Mouse (Mus musculus) heart, embryonic 16.5 days (tissue): ENCODE data around the gene Best3. TPM values are rescaled to one million over a fixed set of nuclear protein-coding genes. Genes with fewer than 3 reads are reported as not detected.

Experiments
- ATAC-seq: fragments of 200-750 bp; cut with Nextera tagmentation; replicated peaks from 2 replicates; pipeline ENCODE4 v1.8.0; 2017; ENCODE audit warnings: moderate number of reproducible peaks; ENCODE audit not compliant: insufficient read depth, low FRiP score; ENCODE audit errors: extremely low read depth
- H3K27ac ChIP-seq: fragments of 300-500 bp; sonication (generic); 2 replicates; pipeline ENCODE4 v1.5.1; 2014; ENCODE audit warnings: mild to moderate bottlenecking, low read length, control low read depth, moderate library complexity
- H3K27me3 ChIP-seq: fragments of 300-500 bp; sonication (generic); 2 replicates; pipeline ENCODE4 v1.6.1; 2014; ENCODE audit warnings: low read length, mixed read lengths; ENCODE audit not compliant: control insufficient read depth, insufficient read depth
- H3K36me3 ChIP-seq: fragments of 300-500 bp; sonication (generic); 2 replicates; pipeline ENCODE4 v1.6.1; 2014; ENCODE audit not compliant: control insufficient read depth, insufficient read depth
- H3K4me1 ChIP-seq: fragments of 300-500 bp; sonication (generic); 2 replicates; pipeline ENCODE4 v1.6.1; 2014; ENCODE audit warnings: low read length, mixed read lengths; ENCODE audit not compliant: control insufficient read depth, insufficient read depth
- H3K4me2 ChIP-seq: fragments of 300-500 bp; sonication (generic); 2 replicates; pipeline ENCODE4 v1.6.1; 2014; ENCODE audit warnings: low read depth, mild to moderate bottlenecking, control low read depth, low read length
- H3K4me3 ChIP-seq: fragments of 300-500 bp; sonication (generic); 2 replicates; pipeline ENCODE4 v1.5.1; 2014; ENCODE audit warnings: mild to moderate bottlenecking, control low read depth, low read length
- H3K9ac ChIP-seq: fragments of 300-500 bp; sonication (generic); 2 replicates; pipeline ENCODE4 v1.6.1; 2014; ENCODE audit warnings: low read length, control low read depth
- H3K9me3 ChIP-seq: fragments of 300-500 bp; sonication (generic); replicated peaks from 2 replicates; pipeline ENCODE4 v1.6.1; 2016; ENCODE audit warnings: low read length; ENCODE audit not compliant: control insufficient read depth
- WGBS: fragments of 180-500 bp; shearing (Covaris S2); extraction: QIAGEN DNeasy Blood & Tissue Kit; methylation state at CpG from one replicate; pipeline ENCODE4 v1.1.7; 2014; 5-methylcytosine and 5-hydroxymethylcytosine counted together
- polyA plus RNA-seq: library from polyadenylated mRNA; unstranded; fragments of >200 nt; fragmentation: Nextera tagmentation; extraction: Ambion mirVana; gene quantifications from 2 replicates; pipeline ENCODE4 v1.2.1, GENCODE M21; 2015

Best3 gene
- polyA plus RNA-seq, 1 experiment from 2014 or later, result 0.83 TPM

GRCm38 (mm10) chr10:116955191-116955590 lies 30.9 kb upstream of the Best3 start:
- peaks cover 4% of the 10 kb centered on the region; the same call in 1 of the 2 replicates for H3K4me1 ChIP-seq
- no peaks in the 10 kb centered on the region for H3K36me3 ChIP-seq
- 81% methylated on average over 6 of the region's 6 CpGs for WGBS
- no peak for ATAC-seq
- no peak overlapping the region for H3K9ac ChIP-seq
- H3K27ac ChIP-seq, result no peak overlapping the region
- H3K9me3 ChIP-seq, result 0 out of 2 replicates have a peak, but pooled peaks cover 3% of the 10 kb centered on the region
- no peak overlapping the region for H3K4me2 ChIP-seq
- H3K4me3 ChIP-seq, result no peak overlapping the region
- no peaks in the 10 kb centered on the region for H3K27me3 ChIP-seq

- Histone ChIP-seq H3K4me2 (no peak overlapping the region), H3K9me3 (0 out of 2 replicates have a peak, but pooled peaks cover 3% of the 10 kb centered on the region), H3K4me1 (no peaks in the 10 kb centered on the region), H3K36me3 (no peaks in the 10 kb centered on the region), H3K27ac (no peak overlapping the region), H3K27me3 (no peaks in the 10 kb centered on the region), H3K4me3 (no peak overlapping the region), H3K9ac (no peak overlapping the region)
- 90% methylated on average over 11 of the region's 11 CpGs for WGBS
- ATAC-seq, result no peak
These were observed 29.5 kb upstream of the Best3 start for GRCm38 (mm10) chr10:116956483-116957158.

- no peak overlapping the region for H3K4me3 ChIP-seq
- WGBS, result 44% methylated on average over 5 of the region's 5 CpGs
- no peak for ATAC-seq
- H3K27ac ChIP-seq, result no peak overlapping the region
- H3K27me3 ChIP-seq, result no peaks in the 10 kb centered on the region
- H3K36me3 ChIP-seq, result no peaks in the 10 kb centered on the region
- H3K4me2 ChIP-seq, result no peak overlapping the region
- H3K9ac ChIP-seq, result no peak overlapping the region
- H3K4me1 ChIP-seq, result no peaks in the 10 kb centered on the region
- no peaks in the 10 kb centered on the region for H3K9me3 ChIP-seq
These were observed 28.1 kb upstream of the Best3 start for GRCm38 (mm10) chr10:116957867-116958551.

GRCm38 (mm10) chr10:116962152-116962551 lies 24.0 kb upstream of the Best3 start:
- Histone ChIP-seq H3K27ac (no peak overlapping the region), H3K9ac (no peak overlapping the region), H3K36me3 (no peaks in the 10 kb centered on the region), H3K4me1 (peaks cover 5% of the 10 kb centered on the region; the same call in 1 of the 2 replicates), H3K4me2 (no peak overlapping the region), H3K27me3 (no peaks in the 10 kb centered on the region), H3K4me3 (no peak overlapping the region), H3K9me3 (no peaks in the 10 kb centered on the region)
- WGBS, result 76% methylated on average over 14 of the region's 14 CpGs
- no peak for ATAC-seq

GRCm38 (mm10) chr10:116962803-116963202 lies 23.3 kb upstream of the Best3 start:
- no peak overlapping the region for H3K4me3 ChIP-seq
- peaks cover 5% of the 10 kb centered on the region; the same call in 1 of the 2 replicates for H3K4me1 ChIP-seq
- H3K9me3 ChIP-seq, result no peaks in the 10 kb centered on the region
- H3K27me3 ChIP-seq, result no peaks in the 10 kb centered on the region
- no peak overlapping the region for H3K27ac ChIP-seq
- no peak overlapping the region for H3K9ac ChIP-seq
- no peak for ATAC-seq
- H3K36me3 ChIP-seq, result no peaks in the 10 kb centered on the region
- 49% methylated on average over 17 of the region's 17 CpGs for WGBS
- no peak overlapping the region for H3K4me2 ChIP-seq

- no peak overlapping the region for H3K4me3 ChIP-seq
- H3K36me3 ChIP-seq, result no peaks in the 10 kb centered on the region
- no peak overlapping the region for H3K4me2 ChIP-seq
- H3K4me1 ChIP-seq, result peaks cover 5% of the 10 kb centered on the region; the same call in 1 of the 2 replicates
- WGBS, result 73% methylated on average over 11 of the region's 11 CpGs
- no peak overlapping the region for H3K27ac ChIP-seq
- no peaks in the 10 kb centered on the region for H3K9me3 ChIP-seq
- no peak overlapping the region for H3K9ac ChIP-seq
- no peaks in the 10 kb centered on the region for H3K27me3 ChIP-seq
- no peak for ATAC-seq
These were observed 22.0 kb upstream of the Best3 start for GRCm38 (mm10) chr10:116964084-116964483.

GRCm38 (mm10) chr10:116964571-116964970 lies 21.5 kb upstream of the Best3 start:
- Histone ChIP-seq H3K4me1 (peaks cover 5% of the 10 kb centered on the region; the same call in 1 of the 2 replicates), H3K4me3 (no peak overlapping the region), H3K4me2 (no peak overlapping the region), H3K27me3 (no peaks in the 10 kb centered on the region), H3K9me3 (no peaks in the 10 kb centered on the region), H3K27ac (no peak overlapping the region), H3K9ac (no peak overlapping the region), H3K36me3 (no peaks in the 10 kb centered on the region)
- 63% methylated on average over 4 of the region's 4 CpGs for WGBS
- no peak for ATAC-seq

GRCm38 (mm10) chr10:116965297-116965696 lies 20.8 kb upstream of the Best3 start:
- H3K4me2 ChIP-seq, result peak overlapping the region; percentile 18
- no peak overlapping the region for H3K27ac ChIP-seq
- WGBS, result 30% methylated on average over 5 of the region's 5 CpGs
- H3K9ac ChIP-seq, result no peak overlapping the region
- ATAC-seq, result 0 out of 2 replicates have a peak, but pooled peaks have one; percentile 45
- H3K27me3 ChIP-seq, result no peaks in the 10 kb centered on the region
- H3K4me1 ChIP-seq, result peaks cover 5% of the 10 kb centered on the region; the same call in 1 of the 2 replicates
- H3K4me3 ChIP-seq, result no peak overlapping the region
- H3K36me3 ChIP-seq, result no peaks in the 10 kb centered on the region
- H3K9me3 ChIP-seq, result no peaks in the 10 kb centered on the region

- WGBS, result 68% methylated on average over 6 of the region's 6 CpGs
- Histone ChIP-seq H3K27ac (no peak overlapping the region), H3K4me3 (no peak overlapping the region)
These were observed 20.0 kb upstream of the Best3 start for GRCm38 (mm10) chr10:116966065-116966464.

More at GRCm38 (mm10) chr10:116966065-116966464, 20.0 kb upstream of the Best3 start:
- ATAC-seq, result no peak
- Histone ChIP-seq H3K4me2 (no peak overlapping the region), H3K36me3 (no peaks in the 10 kb centered on the region), H3K4me1 (peaks cover 5% of the 10 kb centered on the region; the same call in 1 of the 2 replicates), H3K27me3 (no peaks in the 10 kb centered on the region), H3K9me3 (no peaks in the 10 kb centered on the region), H3K9ac (no peak overlapping the region)
